Mouse (Mus musculus) layer of hippocampus, adult 9-11 months (tissue): ENCODE measurements around the gene Cox6b1.
A peak's percentile ranks its signal among the peaks of the same experiment; 100 is the strongest.

Experiments
- DNase-seq: peaks from one replicate; pipeline ENCODE4 v3.0.0; 2022

The Cox6b1 gene

GRCm38 (mm10) chr7:30608476-30608875, 17.5 kb downstream of the Cox6b1 start:
- no peak for DNase-seq

GRCm38 (mm10) chr7:30607706-30608309, 18.1 kb downstream of the Cox6b1 start:
- no peak for DNase-seq

- DNase-seq = no peak
Observed at GRCm38 (mm10) chr7:30604944-30605343, 21.0 kb downstream of the Cox6b1 start.

- no peak for DNase-seq
Observed at GRCm38 (mm10) chr7:30604424-30604823, 21.5 kb downstream of the Cox6b1 start.

- no peak for DNase-seq
Observed at GRCm38 (mm10) chr7:30602583-30602982, 23.4 kb downstream of the Cox6b1 start.

GRCm38 (mm10) chr7:30600651-30601050, 25.3 kb downstream of the Cox6b1 start:
- no peak for DNase-seq

- peak; percentile 95 for DNase-seq
Observed at GRCm38 (mm10) chr7:30599933-30600353, 26.0 kb downstream of the Cox6b1 start.

GRCm38 (mm10) chr7:30598786-30599185, 27.2 kb downstream of the Cox6b1 start, which contains the start of gene Zbtb32:
Gene Zbtb32, minus strand, starts transcription at chr7:30598909.
- DNase-seq = no peak

GRCm38 (mm10) chr7:30596811-30597210, 29.1 kb downstream of the Cox6b1 start:
- no peak for DNase-seq

GRCm38 (mm10) chr7:30596093-30596492, 29.9 kb downstream of the Cox6b1 start:
- no peak for DNase-seq

- no peak for DNase-seq
Observed at GRCm38 (mm10) chr7:30594510-30595024, 31.4 kb downstream of the Cox6b1 start.

GRCm38 (mm10) chr7:30593579-30594509, 32.1 kb downstream of the Cox6b1 start:
- DNase-seq = no peak

GRCm38 (mm10) chr7:30592772-30593423, 33.1 kb downstream of the Cox6b1 start:
- DNase-seq = no peak

- no peak for DNase-seq
Observed at GRCm38 (mm10) chr7:30591605-30591951, 34.4 kb downstream of the Cox6b1 start.

- DNase-seq = no peak
Observed at GRCm38 (mm10) chr7:30590927-30591604, 34.9 kb downstream of the Cox6b1 start.

GRCm38 (mm10) chr7:30589435-30590301, 36.3 kb downstream of the Cox6b1 start:
- DNase-seq = peak; percentile 60

GRCm38 (mm10) chr7:30588676-30589434, 37.1 kb downstream of the Cox6b1 start, which contains the start of gene Kmt2b:
Gene Kmt2b, minus strand, starts transcription at chr7:30588726.
- peak; percentile 98 for DNase-seq

- no peak for DNase-seq
Observed at GRCm38 (mm10) chr7:30587842-30588667, 37.9 kb downstream of the Cox6b1 start.

- DNase-seq = no peak
Observed at GRCm38 (mm10) chr7:30586455-30587020, 39.4 kb downstream of the Cox6b1 start.

GRCm38 (mm10) chr7:30585170-30585569, 40.8 kb downstream of the Cox6b1 start:
- DNase-seq = no peak
